In the genomic region with DNA sequence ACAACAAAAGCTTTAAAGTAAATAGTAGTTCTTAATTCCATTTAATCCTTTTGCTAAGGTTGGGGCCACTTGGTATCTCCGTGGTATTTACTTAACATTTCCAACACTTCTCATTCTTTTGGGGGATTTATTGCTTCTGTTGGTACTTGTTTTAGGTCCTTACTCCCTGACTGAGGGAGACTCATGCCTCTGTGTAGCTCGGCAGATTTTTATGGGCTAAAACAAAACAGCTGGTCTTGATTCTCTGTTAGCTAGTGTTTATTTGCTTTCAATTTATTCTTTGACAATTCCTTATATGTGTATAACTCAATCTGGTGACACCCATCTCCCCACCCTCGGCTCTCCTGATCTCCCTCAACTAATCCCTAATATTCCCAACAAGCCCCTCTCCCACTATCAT, we compare ENCODE assay signal across 27 mouse cellular contexts.
"Had no signal": no experiment of that assay in that cellular context is flagged by ENCODE, and none has a peak within 500 bp of the region (broad histone marks: within the 10 kb centered on the region; RNA-seq: fewer than 3 reads in every experiment).

No protein-coding gene starts in this region.

- H3K9me3 ChIP-seq: embryonic facial prominence, embryonic 10.5 days; embryonic facial prominence, embryonic 12.5 days; embryonic facial prominence, embryonic 13.5 days; embryonic facial prominence, embryonic 15.5 days; forebrain, embryonic 10.5 days; forebrain, embryonic 12.5 days; forebrain, embryonic 13.5 days; forebrain, embryonic 15.5 days had no signal

- H3K9ac ChIP-seq: embryonic facial prominence, embryonic 12.5 days; embryonic facial prominence, embryonic 13.5 days; embryonic facial prominence, embryonic 15.5 days; forebrain, embryonic 12.5 days; forebrain, embryonic 13.5 days; forebrain, embryonic 15.5 days; forebrain, postnatal 0 days had no signal

- H3K27me3 ChIP-seq: embryonic facial prominence, embryonic 12.5 days; embryonic facial prominence, embryonic 13.5 days; embryonic facial prominence, embryonic 15.5 days; forebrain, embryonic 12.5 days; forebrain, embryonic 13.5 days; forebrain, embryonic 15.5 days had no signal

- H3K4me3 ChIP-seq: embryonic facial prominence, embryonic 10.5 days; embryonic facial prominence, embryonic 12.5 days; embryonic facial prominence, embryonic 13.5 days; embryonic facial prominence, embryonic 15.5 days; erythroblast, embryonic 14.5 days; forebrain, embryonic 10.5 days; forebrain, embryonic 12.5 days; forebrain, embryonic 13.5 days; forebrain, embryonic 15.5 days; gastrocnemius, adult 2 months had no signal

- H3K4me2 ChIP-seq: embryonic facial prominence, embryonic 12.5 days; embryonic facial prominence, embryonic 13.5 days; embryonic facial prominence, embryonic 15.5 days; forebrain, embryonic 12.5 days; forebrain, embryonic 13.5 days; forebrain, embryonic 15.5 days had no signal

- H3K4me1 ChIP-seq: embryonic facial prominence, embryonic 10.5 days; embryonic facial prominence, embryonic 12.5 days; embryonic facial prominence, embryonic 15.5 days; forebrain, embryonic 10.5 days; forebrain, embryonic 12.5 days; forebrain, embryonic 13.5 days; forebrain, embryonic 15.5 days had no signal

- H3K36me3 ChIP-seq: embryonic facial prominence, embryonic 10.5 days; embryonic facial prominence, embryonic 12.5 days; embryonic facial prominence, embryonic 13.5 days; embryonic facial prominence, embryonic 15.5 days; forebrain, embryonic 10.5 days; forebrain, embryonic 12.5 days; forebrain, embryonic 15.5 days had no signal

- H3K27ac ChIP-seq: embryonic facial prominence, embryonic 10.5 days; embryonic facial prominence, embryonic 12.5 days; embryonic facial prominence, embryonic 13.5 days; embryonic facial prominence, embryonic 15.5 days; forebrain, embryonic 10.5 days; forebrain, embryonic 12.5 days; forebrain, embryonic 13.5 days; forebrain, embryonic 15.5 days; gastrocnemius, adult 2 months had no signal

- DNase-seq: cerebellum, adult 2 months; cerebellum, adult 8-10 months; cerebellum, adult 9-10 months; cerebellum, adult 9-11 months; cerebellum, postnatal 10 days; cerebellum, postnatal 14 days; cerebellum, postnatal 25 days; cerebellum, postnatal 36 days; embryo, embryonic 11 days; forebrain, postnatal 0 days; gastrocnemius, adult 2 months; gastrocnemius, postnatal 10 days; gastrocnemius, postnatal 14 days; gastrocnemius, postnatal 25 days; gastrocnemius, postnatal 36 days; heart, adult 18-20 months had no signal

- ATAC-seq: forebrain, embryonic 13.5 days; forebrain, embryonic 14.5 days; forebrain, embryonic 15.5 days; forebrain, embryonic 16.5 days; forebrain, postnatal 0 days had no signal
